Mouse (Mus musculus): ENCODE results near the gene Lrp11. TPM values are rescaled to one million over a fixed set of nuclear protein-coding genes. Genes with fewer than 3 reads are reported as not detected.
"Not testable (repeated sequence)": the region's sequence is repeated elsewhere in the genome, so short reads cannot be mapped to it uniquely, and the experiment has no call there.

The Lrp11 gene
- polyA plus RNA-seq, 1 experiment = 51.2 TPM

DNA sequence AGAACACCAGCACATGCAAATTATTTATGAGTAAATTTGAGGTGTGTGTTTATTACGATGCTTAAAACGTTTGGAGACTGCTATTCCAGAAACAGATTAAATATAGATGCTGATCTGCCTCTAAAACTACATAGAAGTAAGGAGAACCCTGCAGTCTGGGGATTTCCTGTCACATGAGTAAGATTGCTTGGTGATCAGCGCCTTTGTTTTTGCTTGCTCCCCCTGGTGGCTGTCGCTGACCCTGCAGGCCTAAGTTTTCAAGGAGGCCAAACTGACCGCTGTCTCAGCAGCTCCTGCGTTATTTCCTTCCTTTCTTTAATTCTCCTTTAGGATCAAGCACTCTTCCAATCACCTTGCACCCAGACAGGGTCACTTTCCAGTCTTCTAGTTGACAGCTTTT, 11.0 kb downstream of the Lrp11 start:
- DNase-seq (ENCODE audit: low read depth) = peak; percentile 77
- TF ChIP-seq CTCF (IDR thresholded peaks at IDR 0.05; ENCODE audit: borderline replicate concordance, extremely low read depth, insufficient read depth, insufficient read length) (peak; percentile 95), POLR2A (IDR thresholded peaks at IDR 0.05; ENCODE audit: borderline replicate concordance, extremely low read depth, insufficient read depth, insufficient read length, poor library complexity, severe bottlenecking) (no peak)

DNA sequence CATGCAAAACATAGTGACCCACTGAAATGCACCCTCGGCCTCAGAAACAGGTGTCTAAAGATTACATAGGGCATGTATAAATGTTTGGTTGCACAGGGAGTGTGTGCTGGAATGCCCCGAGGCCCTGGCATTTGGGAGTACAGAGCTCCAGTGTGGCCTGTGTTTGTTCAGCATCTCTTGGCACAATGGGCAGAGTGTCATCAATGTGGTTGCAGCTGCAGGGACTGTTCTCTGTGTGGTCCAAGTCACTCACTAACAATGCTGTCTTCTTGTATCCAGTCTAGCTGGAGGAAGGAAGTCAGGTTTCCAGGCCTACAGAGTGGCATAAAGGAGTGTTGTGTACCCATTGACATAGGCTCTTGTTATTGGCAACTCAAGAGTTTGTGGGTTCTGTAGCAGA, 15.6 kb downstream of the Lrp11 start:
- TF ChIP-seq POLR2A (IDR thresholded peaks at IDR 0.05; ENCODE audit: borderline replicate concordance, extremely low read depth, insufficient read depth, insufficient read length, poor library complexity, severe bottlenecking) = no peak
- no peak for TF ChIP-seq CTCF (IDR thresholded peaks at IDR 0.05; ENCODE audit: borderline replicate concordance, extremely low read depth, insufficient read depth, insufficient read length)
- peak; percentile 9 for DNase-seq (ENCODE audit: low read depth)

DNA sequence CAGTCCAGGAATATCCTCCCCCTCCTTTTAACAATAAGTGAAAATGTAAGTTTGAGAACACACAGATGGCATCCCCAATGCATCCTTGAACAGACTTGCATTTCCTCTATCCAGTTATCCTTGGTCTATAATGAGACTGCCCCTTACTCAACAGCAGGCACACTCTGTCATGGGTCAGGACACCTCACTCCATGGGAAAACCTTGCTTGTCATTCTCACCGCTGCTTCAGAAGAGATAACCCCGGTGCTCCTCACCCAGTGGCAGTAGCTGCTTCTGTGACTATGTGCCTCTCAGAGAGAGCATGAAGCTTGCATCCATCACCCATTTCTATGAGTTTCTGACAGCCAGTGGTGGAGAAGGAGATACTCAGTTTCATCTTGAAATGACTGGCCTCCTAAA, 16.8 kb downstream of the Lrp11 start:
- TF ChIP-seq CTCF (IDR thresholded peaks at IDR 0.05; ENCODE audit: borderline replicate concordance, extremely low read depth, insufficient read depth, insufficient read length) (no peak), POLR2A (IDR thresholded peaks at IDR 0.05; ENCODE audit: borderline replicate concordance, extremely low read depth, insufficient read depth, insufficient read length, poor library complexity, severe bottlenecking) (no peak)

DNA sequence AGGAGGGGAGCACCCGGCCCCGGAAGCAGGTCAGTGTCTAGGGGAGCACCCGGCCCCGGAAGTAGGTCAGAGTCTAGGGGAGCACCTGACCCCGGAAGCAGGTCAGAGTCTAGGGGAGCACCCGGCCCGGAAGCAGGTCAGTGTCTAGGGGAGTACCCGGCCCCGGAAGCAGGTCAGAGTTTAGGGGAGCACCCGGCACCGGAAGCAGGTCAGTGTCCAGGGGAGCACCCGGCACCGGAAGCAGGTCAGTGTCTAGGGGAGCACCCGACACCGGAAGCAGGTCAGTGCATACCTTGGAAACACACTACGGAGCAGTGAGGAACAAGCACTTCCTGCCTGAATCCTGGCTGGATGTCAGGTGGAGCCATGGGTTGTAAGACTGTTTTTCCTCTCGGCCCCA, 19.0 kb downstream of the Lrp11 start:
- TF ChIP-seq POLR2A (IDR thresholded peaks at IDR 0.05; ENCODE audit: borderline replicate concordance, extremely low read depth, insufficient read depth, insufficient read length, poor library complexity, severe bottlenecking) = no peak
- TF ChIP-seq CTCF (IDR thresholded peaks at IDR 0.05; ENCODE audit: borderline replicate concordance, extremely low read depth, insufficient read depth, insufficient read length) = no peak
- DNase-seq (ENCODE audit: low read depth) = no peak

More for the DNA sequence above, 16.8 kb downstream of the Lrp11 start:
- DNase-seq (ENCODE audit: low read depth) = no peak

DNA sequence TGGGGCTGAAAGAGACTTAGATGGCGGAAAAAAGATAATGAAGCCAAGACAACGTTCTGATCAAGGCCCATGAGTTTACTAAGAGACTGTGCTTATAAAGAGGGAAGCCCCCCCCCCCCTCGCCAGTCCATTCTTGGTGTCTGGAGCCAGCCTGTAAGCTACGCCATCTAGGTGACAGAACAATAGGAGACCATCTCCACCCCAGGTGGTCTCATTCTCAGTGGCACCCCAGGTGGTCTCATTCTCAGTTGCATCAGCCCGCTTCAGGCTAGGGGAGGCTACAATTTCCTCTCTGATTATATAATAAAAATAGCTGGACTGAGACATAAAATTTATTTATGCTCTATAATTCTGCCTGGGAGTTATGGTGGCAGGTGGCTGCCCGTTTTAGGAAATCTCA, 22.0 kb downstream of the Lrp11 start:
- TF ChIP-seq CTCF (IDR thresholded peaks at IDR 0.05; ENCODE audit: borderline replicate concordance, extremely low read depth, insufficient read depth, insufficient read length) (no peak), POLR2A (IDR thresholded peaks at IDR 0.05; ENCODE audit: borderline replicate concordance, extremely low read depth, insufficient read depth, insufficient read length, poor library complexity, severe bottlenecking) (no peak)
- DNase-seq (ENCODE audit: low read depth) = no peak

DNA sequence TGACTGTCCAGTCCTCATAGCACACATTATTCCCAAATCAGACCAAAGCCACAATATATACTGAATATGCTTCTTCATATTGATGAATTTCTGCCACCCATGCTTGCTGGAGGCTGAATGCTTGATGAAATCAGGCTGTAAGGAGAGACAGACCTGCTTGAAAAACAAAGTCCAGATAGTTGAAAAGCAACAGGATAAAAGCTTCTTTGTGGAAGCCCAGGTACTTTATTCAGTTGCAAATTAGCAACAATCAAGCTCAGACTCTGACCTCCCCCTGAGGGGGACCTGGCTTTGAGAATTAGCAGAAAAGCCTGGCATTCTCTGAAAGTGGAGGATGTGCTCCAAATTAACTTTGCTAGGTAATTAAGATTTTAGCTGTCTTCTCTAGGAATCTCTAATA, 22.6 kb downstream of the Lrp11 start:
- DNase-seq (ENCODE audit: low read depth) = not testable (repeated sequence)

DNA sequence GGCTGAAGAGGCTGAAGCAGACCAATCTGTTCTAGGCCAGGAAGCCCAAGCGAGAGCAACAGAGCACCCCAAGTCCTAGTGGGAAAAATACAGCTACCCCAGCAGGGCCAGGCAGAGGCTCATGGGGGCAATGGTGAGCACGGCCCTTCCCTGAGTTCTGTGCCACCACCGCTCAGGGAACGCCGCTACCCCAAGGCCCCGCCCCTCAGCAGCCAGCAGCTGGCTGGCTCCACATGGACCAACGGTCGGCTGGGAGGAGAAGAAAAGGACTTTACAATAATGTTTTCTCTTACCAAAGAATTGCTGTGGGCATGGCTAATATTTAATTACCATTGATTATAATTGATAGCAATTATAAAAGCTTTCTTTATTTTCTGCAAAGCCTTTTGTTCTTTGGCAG, 25.2 kb downstream of the Lrp11 start:
- TF ChIP-seq CTCF (IDR thresholded peaks at IDR 0.05; ENCODE audit: borderline replicate concordance, extremely low read depth, insufficient read depth, insufficient read length) (no peak), POLR2A (IDR thresholded peaks at IDR 0.05; ENCODE audit: borderline replicate concordance, extremely low read depth, insufficient read depth, insufficient read length, poor library complexity, severe bottlenecking) (no peak)
- no peak for DNase-seq (ENCODE audit: low read depth)

DNA sequence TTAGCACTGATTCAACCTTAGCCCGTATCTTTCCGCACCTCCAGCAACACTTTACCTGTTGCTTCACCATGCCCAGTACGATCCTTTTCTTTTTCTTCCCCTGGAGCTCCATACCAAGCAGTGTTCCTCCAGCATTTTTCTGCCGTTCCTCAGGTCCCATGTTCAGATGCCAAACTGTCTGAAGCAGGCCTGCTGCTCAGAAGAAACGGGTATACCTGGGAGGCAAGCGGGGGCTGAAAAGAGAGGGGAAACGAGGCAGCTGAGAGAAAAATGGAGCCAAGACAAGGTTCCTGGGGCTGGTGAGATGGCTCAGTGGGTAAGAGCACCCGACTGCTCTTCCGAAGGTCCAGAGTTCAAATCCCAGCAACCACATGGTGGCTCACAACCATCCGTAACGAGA, 27.5 kb downstream of the Lrp11 start:
- DNase-seq (ENCODE audit: low read depth) = not testable (repeated sequence)

DNA sequence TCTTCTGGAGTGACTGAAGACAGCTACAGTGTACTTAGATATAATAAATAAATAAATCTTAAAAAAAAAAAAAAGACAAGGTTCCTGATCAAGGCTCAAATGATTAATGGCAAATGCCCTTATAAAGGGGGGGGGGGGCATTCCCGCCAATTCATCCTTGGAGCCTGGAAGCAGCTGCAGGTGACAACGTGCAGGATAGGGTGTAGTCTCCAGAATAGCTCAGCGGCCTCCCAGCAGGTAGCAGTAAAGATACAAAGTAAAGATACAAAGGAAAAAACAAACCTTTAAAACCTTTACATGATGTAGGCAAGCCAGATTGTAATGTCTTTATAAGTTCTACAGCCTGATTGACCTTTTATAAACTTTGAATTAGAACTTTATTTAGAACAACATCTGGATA, 28.0 kb downstream of the Lrp11 start:
- DNase-seq (ENCODE audit: low read depth) = not testable (repeated sequence)

DNA sequence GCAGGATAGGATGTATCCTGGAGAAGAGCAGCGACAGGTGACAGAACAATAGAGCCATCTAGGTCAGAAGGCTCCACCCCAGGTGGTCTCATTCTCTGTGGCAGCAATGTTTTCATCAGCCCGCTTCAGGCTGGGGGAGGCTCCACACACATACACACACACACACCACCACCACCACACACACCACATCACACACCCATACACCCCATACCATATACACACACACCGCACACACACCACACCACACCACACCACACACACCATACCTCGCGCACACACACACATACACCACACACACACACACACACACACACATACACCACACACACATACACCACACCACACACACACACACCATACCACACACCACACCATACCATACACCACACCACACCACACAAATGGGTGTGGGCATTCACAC, 30.2 kb downstream of the Lrp11 start:
- no peak for DNase-seq (ENCODE audit: low read depth)
- TF ChIP-seq CTCF (IDR thresholded peaks at IDR 0.05; ENCODE audit: borderline replicate concordance, extremely low read depth, insufficient read depth, insufficient read length) (no peak), POLR2A (IDR thresholded peaks at IDR 0.05; ENCODE audit: borderline replicate concordance, extremely low read depth, insufficient read depth, insufficient read length, poor library complexity, severe bottlenecking) (no peak)

DNA sequence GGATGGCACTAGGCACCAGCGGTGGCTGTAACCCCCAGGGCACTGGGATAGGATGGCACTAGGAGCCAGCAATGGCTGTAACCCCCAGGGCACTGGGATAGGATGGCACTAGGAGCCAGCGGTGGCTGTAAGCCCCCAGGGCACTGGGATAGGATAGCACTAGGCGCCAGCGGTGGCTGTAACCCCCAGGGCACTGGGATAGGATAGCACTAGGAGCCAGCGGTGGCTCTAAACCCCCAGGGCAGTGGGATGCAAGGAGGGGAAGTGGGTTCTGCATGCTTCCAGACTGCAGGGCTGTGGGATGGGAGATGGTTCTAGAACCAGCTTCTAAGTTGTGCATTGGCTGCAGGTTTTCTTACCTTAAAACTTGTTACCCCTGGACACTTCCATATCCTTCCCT, 31.1 kb downstream of the Lrp11 start:
- TF ChIP-seq POLR2A (IDR thresholded peaks at IDR 0.05; ENCODE audit: borderline replicate concordance, extremely low read depth, insufficient read depth, insufficient read length, poor library complexity, severe bottlenecking) (no peak), CTCF (IDR thresholded peaks at IDR 0.05; ENCODE audit: borderline replicate concordance, extremely low read depth, insufficient read depth, insufficient read length) (no peak)
- no peak for DNase-seq (ENCODE audit: low read depth)

DNA sequence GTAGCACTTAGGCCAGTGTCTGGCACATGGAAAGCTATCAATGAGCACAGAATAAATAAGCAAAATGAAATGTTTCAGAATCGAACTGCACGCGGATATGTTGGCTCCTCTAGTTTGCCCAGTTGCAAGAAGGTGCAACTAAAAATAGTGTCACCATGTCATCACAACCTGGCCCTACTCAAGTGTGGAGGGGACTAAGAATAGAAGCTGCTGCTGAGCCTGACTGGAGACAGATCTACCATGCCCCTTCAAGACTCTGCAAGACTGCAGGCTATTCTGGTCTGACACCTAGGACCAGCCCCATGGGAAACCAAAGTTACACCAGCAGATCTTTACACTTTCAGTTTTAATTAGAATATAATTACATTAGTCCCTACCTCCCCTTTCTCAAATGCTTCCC, 32.8 kb downstream of the Lrp11 start:
- no peak for TF ChIP-seq CTCF (IDR thresholded peaks at IDR 0.05; ENCODE audit: borderline replicate concordance, extremely low read depth, insufficient read depth, insufficient read length)
- no peak for TF ChIP-seq POLR2A (IDR thresholded peaks at IDR 0.05; ENCODE audit: borderline replicate concordance, extremely low read depth, insufficient read depth, insufficient read length, poor library complexity, severe bottlenecking)
- DNase-seq (ENCODE audit: low read depth) = no peak

DNA sequence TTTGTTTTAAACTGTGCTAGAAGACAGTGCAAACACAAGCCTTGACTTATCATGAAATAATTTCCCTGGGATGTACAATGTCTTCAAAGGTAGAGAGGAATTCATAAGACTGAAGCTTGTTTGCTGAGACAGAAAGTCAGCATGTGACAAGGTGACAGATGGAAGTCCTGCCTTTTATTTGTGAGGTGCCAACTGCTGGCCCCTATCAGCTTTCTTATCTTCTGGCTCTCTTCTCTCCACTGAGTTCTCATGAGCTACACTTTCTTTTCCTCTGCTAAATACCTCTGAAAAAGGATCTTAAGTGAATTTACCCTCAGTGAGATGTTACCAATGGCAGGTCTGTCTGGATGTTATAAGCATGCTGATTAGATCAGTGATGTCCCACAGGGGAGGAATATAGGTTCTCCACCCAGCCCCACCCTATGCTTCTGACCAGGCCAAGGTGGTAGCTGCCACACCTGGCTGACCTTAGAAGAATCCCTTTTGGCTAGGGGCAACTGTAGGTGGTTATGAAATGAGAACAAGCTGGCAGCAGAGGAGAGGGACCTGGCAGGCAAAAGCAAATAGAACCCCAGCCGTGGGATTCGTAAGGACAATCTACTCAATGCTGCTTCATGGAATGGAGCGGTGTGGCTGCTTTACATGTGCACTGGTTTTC, 34.4 kb downstream of the Lrp11 start:
- TF ChIP-seq POLR2A (IDR thresholded peaks at IDR 0.05; ENCODE audit: borderline replicate concordance, extremely low read depth, insufficient read depth, insufficient read length, poor library complexity, severe bottlenecking) (no peak), CTCF (IDR thresholded peaks at IDR 0.05; ENCODE audit: borderline replicate concordance, extremely low read depth, insufficient read depth, insufficient read length) (no peak)
- no peak for DNase-seq (ENCODE audit: low read depth)

Data from brain, embryonic 14.5 days (tissue).